Mouse (Mus musculus) 416B (cell line): ENCODE measurements at regions not wholly inside any gene's neighbourhood (a gene's known extent, or its start where the extent isn't known, plus 50 kb on each side); places are given as distances from the start of the nearest gene placed in this dataset.

Source experiments
- DNase-seq: peaks from one replicate; pipeline ENCODE4 v3.0.0; 2011; ENCODE audit warnings: low read depth

- DNase-seq: no peak
Measured at GRCm38 (mm10) chr1:194208034-194209000, 409.7 kb upstream of the Plxna2 start.

DNA sequence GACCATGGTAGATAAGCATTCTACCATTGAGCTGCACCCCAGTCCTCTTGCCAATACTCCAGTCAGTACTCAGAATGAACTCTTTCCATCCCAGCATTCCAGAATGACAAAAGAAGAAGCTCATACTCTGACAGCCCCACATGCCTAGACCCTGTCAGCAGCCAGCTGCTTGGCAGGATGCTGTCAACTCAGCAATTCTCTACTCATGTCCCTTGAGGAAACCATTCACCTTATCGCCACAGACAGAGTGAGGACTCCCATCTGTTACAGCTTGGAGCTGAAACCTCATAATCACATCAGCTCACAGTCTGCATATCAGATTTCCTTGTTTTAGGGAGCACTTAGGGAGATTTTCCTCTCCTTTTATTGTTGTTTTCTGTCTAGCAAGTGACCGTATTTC, 420.5 kb upstream of the Plxna2 start:
- DNase-seq: no peak

- no peak for DNase-seq
Measured at GRCm38 (mm10) chr1:194182293-194182692, 435.7 kb upstream of the Plxna2 start.

- no peak for DNase-seq
Measured at GRCm38 (mm10) chr1:194161469-194161868, 456.5 kb upstream of the Plxna2 start.

DNA sequence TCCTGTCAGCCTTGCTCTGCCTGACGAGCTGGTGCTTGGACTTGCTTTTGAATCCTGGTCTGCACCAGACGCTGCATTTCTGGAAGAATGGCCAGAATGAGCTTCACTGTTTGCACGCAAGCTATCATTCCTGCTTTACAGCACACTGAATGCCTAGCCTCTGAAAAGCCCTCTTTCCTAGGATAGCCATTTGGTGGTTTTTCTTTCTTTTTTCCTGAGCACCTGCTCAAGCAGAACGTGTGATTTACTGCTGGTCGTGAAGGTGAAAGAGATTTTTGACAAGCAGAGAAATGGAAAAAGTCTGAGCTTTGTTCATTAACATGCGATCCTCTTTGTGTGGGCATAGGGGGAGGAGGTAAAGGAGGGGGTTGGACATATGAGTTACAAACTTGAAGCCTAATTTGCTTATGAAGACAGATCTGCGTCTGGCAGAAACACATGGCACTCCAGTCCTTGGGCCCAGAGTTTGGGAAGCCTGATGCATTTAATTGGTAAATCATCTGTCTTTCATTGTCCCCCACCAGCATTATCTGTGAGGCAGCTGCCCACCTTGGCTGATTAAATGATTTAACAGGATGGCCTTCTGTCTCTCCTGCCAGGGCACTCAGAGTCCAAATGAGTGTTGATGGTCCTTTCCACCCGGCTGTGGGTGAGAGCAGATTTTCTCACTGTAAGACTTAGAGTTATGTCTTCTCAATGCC, 457.1 kb upstream of the Plxna2 start:
- no peak for DNase-seq

DNA sequence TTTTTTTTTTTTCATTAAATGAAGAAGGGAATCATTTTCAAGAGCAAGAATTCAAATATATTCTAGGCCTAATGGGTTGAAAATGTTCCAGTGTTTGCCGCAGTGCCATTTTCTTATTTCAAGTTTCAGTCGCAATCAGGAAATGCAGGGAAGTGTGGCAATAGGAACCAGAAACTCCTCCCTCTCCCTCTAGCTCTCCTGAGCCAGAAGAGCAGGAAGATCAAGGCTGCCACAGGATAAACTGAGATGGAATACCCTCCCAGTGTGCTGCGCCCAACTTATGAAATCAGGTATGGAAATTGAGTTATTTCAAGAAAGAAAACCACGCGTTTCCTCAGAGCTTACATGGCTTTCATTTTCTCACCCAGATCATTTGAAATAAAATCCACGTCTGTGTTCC, 460.8 kb upstream of the Plxna2 start:
- DNase-seq: no peak

DNA sequence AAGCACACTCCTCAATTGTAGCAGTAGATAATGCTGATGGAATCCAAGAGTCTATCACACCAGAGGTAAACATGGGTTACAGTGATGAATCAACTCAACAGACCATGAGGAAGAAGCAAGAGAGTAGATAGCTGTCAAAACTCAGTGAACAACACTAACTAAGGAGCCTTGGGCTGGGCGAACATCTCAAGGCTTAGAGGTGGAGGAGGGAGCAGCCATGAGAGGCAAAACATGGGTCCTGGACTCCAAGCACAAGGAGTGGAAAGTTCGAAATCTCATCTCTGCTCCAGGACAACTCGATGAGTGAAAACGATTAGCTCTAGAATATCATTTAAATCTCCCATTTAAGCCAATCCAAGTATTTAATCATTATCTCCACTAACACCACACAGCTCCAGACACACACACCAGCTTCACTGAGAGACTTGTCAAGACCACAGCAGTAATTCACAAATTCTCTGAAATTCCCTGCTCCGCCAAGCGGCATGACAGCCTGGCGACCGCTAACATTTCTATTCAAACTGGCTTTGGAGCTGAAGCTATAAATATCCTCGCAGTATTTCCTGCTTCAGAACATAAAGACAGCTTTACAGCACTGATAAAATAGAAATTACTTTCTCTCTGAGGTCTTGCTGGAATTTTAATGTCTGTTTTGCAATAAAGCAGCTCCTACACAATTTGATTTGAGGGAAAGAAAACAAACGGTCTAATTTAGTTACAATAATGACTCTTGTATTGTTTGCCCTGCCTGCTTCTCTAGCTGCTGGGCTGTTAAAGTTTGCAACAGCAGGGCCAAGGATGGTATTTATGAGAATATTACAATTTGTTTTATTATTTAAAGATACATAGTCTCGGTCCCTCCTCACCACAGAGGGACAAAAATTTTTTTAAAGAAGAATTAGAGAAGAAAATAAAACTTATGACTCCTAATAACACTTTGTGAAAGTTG, 469.3 kb upstream of the Plxna2 start:
- DNase-seq: no peak

DNA sequence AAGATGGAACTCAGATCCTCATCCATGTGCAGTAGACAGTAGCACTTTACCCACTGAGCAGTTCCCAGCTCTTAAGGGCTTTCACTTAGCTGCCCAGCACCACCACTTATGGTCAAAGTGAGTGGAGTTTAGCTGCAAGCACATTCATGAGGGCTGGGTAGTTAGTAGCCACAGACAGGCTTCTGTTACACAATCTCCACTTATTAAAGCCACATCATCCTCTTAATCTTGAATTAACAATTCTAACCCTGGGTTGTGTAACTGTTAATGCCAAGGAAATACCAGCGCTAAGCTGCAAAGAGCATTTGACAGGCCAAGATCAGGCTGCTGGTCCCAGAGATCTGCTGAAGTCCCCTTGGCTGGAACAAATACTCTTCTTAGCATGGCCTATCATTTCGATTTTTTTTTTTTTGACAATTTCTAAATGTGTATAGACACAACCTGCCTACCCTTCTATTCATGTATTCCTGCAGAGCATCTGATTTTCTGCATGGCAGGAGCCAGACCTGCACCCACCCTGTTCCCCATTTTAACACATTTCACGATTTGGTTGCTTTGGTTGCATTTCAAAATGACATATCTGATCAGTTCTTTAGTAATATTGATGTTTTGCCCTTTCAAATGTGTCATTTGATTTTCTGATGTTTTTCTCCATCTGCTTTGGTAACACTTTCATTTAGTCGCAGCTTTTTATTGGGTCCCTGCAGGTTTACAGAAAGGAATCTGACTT, 500.2 kb upstream of the Plxna2 start:
- DNase-seq: no peak

DNA sequence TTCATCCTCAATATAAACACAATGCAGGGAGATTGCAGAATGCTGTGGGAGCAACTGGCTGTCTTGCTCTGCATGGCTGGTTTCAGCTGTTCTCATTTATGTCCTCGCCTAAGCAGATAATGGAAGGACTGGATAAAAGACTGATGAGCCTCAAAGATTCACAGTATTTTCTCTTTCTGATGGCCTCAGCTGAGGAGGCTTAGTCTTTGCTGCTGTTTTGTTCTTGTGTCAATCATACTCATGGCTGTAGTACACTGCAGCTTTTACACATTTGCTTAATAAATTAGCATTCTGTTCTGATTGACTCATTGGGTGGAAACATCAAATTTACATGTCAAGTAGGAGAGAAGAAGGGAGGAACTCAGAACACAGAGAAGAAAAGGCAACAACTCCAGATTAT, 503.6 kb upstream of the Plxna2 start:
- no peak for DNase-seq

DNA sequence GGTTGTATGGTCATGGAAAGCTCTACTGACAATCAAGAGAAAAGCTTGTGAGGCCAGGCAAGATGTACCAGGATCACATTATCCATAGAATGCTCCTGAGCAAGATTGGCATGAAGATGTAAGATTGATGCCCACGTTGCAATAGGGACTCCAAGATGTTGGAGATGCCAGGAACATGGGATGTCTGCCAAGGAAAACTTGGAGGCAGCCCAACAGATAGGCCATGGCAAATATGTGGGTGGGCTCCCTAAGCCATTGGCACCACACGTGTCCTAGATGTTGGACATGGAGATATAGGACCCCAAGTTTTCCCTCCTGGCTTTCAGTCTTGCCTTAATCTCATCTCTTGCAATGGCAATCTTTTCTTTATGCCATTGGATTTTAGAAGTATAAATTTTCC, 506.1 kb upstream of the Plxna2 start:
- DNase-seq: no peak

DNA sequence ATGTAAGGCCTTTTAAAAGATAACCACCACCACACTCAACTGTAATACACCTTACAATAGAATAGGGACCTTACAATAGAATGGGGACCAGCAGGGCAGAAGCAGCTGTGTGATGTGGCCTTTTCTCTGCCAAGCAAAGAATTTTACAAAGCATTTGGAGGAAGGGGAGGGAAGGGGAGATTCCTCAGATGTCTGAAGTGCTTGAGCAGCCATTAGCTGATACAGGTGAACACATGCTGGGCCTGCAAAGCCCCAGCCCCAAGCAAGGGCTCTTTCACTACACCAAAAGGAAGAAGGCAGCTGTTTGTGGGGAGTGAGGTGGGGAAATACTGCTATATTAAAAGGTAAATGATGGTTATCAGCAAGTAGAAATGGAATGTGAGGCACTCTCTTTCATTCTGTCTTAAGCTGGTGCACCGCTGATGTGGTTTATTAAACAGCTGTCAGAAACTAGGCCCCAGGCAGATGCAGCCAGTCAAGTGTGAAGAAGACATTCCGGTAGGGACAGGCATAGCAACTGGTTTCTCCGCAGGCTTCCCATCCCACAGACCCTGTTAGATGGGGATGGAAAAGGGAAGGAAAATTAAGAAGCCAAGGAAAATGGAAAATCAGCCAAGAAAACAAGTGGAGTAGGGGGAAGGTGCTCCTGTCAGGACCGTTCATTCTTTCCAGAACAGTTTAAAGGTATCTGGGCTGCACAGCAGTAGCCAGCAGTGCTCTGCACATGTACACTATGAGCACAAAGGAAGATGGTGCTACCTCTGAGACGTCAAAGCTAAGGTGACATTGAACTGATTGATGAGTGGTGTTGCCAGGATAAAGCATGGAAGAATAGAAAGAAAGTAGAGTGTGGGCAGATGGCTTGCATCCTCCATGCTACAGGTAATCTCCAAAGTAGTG, 508.6 kb upstream of the Plxna2 start:
- no peak for DNase-seq

DNA sequence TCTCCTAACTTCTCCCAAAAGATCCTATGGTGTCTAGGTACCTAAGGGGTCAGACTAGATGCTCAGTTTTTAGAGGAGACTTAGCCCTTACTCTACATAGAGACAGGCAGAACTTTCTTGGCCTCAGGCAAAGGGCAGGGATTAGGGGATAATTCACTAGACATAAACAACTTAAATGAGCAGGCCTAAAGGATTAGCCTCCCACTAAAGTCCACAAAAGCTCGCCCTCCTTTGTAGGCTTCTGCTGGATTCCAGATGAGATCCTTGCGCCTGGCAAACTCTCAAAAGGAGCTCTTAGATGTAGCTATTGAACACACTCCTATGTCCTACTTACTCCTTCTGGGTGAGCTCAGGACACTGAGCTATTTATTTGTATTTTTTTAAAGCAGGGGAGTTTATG, 509.9 kb upstream of the Plxna2 start:
- no peak for DNase-seq

GRCm38 (mm10) chr1:194107271-194107938, 510.6 kb upstream of the Plxna2 start:
- DNase-seq: no peak

DNA sequence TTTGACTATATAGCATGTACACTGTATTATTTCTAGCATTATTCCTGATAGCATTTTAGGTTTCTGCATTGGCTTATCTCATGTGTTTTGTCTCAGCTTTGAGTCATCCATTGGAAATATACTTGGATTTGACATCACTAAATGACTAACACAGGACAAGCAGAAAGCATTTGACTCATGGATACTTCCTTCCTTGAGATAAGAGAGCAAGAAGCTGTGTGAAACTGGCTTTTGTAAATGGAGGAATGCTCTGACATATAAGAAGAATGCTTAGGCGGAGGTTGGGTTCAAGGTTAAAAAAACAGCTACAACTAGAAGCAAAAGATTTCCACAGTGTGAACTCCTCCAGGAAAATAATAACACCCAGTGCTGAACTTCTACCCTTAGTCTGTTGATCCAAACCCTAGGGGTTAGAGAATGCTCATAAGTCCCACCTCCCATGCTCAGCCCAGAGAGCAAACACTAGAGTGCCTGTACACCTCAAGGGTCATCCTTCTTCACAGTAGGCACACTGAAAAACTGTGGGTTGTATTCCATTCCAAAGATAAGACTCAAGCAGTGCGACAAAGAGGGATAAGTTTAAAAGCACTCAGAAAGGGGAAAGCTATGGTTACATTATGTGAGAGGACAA, 528.0 kb upstream of the Plxna2 start:
- peak; percentile 5 for DNase-seq

GRCm38 (mm10) chr1:194058512-194058911, 559.5 kb upstream of the Plxna2 start:
- no peak for DNase-seq

DNA sequence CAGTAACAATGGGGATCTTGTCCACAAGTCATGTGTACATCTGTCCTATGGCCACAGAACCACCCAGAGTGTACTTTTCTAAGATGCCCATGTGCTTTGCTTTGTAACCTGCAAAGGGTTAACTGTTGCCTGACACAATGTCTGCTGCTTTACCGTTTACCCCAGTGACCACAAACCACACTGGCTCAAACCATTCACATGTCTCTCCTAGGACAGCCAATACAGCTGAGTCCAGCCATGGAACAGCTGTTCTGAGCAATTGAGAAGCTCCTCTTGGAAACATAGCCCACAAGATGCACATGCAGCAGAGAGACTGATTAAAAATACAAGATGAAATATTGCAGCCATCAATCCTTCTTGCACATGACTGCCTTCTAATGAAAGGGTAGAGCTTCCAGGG, 561.5 kb upstream of the Plxna2 start:
- DNase-seq: peak; percentile 9

DNA sequence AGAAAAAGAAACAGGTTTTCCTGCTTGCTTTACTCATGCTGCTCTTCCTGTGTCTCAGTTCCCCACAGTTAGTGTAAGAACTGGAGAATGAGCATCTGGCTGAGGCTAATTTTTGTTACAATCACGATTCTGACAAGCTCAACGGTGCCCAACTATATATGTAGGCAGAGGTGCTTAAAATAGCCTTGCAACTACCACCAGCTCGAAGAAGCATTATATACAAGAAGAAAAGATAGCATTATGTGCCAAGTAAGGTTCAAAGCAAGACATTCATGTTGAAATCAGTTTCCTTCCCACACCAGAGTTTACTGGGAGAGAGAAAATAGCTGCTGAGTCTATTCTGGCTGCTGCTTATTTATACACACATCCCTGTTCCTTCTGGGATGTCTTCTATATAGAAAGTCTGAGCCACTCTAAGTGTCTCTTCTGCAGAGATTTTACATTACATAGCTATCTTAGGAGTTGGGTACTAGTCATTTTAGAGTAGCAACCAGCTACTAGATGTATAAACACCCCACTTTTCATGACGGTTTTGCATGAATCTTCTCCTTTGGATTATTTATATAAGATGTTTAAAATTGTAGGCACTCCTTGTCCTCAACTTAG, 568.2 kb upstream of the Plxna2 start:
- no peak for DNase-seq

GRCm38 (mm10) chr1:194041393-194042352, 576.3 kb upstream of the Plxna2 start:
- no peak for DNase-seq
